Mouse (Mus musculus) embryonic facial prominence, embryonic 15.5 days (tissue): Measurements from ENCODE around the gene Ccr6. TPM values are rescaled to one million over a fixed set of nuclear protein-coding genes. Genes with fewer than 3 reads are reported as not detected.
"Not testable (repeated sequence)": the region's sequence is repeated elsewhere in the genome, so short reads cannot be mapped to it uniquely, and the experiment has no call there.

Experiments
- ATAC-seq: fragments of 200-750 bp; cut with Nextera tagmentation; 2 replicates; pipeline ENCODE4 v1.8.0; 2017; ENCODE audit warnings: low read depth, moderate TSS enrichment; ENCODE audit not compliant: insufficient number of reproducible peaks, low FRiP score, low TSS enrichment
- H3K27ac ChIP-seq: fragments of 300-500 bp; sonication (generic); replicated peaks from 2 replicates; pipeline ENCODE4 v1.5.1; 2015; ENCODE audit warnings: mild to moderate bottlenecking, inconsistent platforms
- H3K27me3 ChIP-seq: fragments of 300-500 bp; sonication (generic); 2 replicates; pipeline ENCODE4 v1.6.1; 2015; ENCODE audit warnings: inconsistent platforms
- H3K36me3 ChIP-seq: fragments of 300-500 bp; sonication (generic); 2 replicates; pipeline ENCODE4 v1.6.1; 2015; ENCODE audit warnings: mild to moderate bottlenecking, inconsistent platforms
- H3K4me1 ChIP-seq: fragments of 300-500 bp; sonication (generic); 2 replicates; pipeline ENCODE4 v1.6.1; 2015; ENCODE audit warnings: inconsistent platforms
- H3K4me2 ChIP-seq: fragments of 300-500 bp; sonication (generic); replicated peaks from 2 replicates; pipeline ENCODE4 v1.6.1; 2015; ENCODE audit warnings: mild to moderate bottlenecking, inconsistent platforms
- H3K4me3 ChIP-seq: fragments of 300-500 bp; sonication (generic); replicated peaks from 2 replicates; pipeline ENCODE4 v1.5.1; 2015; ENCODE audit warnings: mild to moderate bottlenecking, inconsistent platforms
- H3K9ac ChIP-seq: fragments of 300-500 bp; sonication (generic); 2 replicates; pipeline ENCODE4 v1.6.1; 2015; ENCODE audit warnings: inconsistent platforms
- H3K9me3 ChIP-seq: fragments of 300-500 bp; sonication (generic); replicated peaks from 2 replicates; pipeline ENCODE4 v1.6.1; 2016; ENCODE audit warnings: inconsistent platforms
- WGBS: fragments of 180-500 bp; shearing (Covaris S2); methylation state at CpG from one replicate; pipeline ENCODE4 v1.1.7; 2015; 5-methylcytosine and 5-hydroxymethylcytosine counted together
- polyA plus RNA-seq: library from polyadenylated mRNA; unstranded; fragments of >200 nt; fragmentation: Nextera tagmentation; extraction: Ambion mirVana; gene quantifications from 2 replicates; pipeline ENCODE4 v1.2.1, GENCODE M21; 2015

The Ccr6 gene
- polyA plus RNA-seq, 1 experiment from 2014 or later, result not detected

DNA sequence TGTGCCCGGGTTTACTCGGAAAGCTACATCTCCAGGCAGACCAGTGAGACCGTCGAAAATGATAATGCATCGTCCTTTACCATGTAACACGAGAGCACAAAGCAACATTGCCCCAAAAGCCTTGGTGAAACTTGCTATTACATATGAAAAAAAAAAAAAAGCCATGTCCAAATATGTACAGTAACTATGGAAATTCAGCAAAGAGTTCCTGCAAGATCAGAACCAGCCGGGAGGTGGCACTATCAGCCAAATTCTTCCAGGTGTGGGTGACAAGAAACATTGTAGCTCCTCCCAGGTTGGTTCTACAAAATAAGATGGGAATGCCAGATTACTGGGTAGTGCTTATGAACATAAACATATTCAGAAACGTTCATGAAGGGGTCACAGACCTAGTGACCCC is 21.1 kb downstream of the Ccr6 start:
- no peak overlapping the region for H3K4me2 ChIP-seq
- H3K36me3 ChIP-seq, result no peaks in the 10 kb centered on the region
- no peak for ATAC-seq
- H3K27me3 ChIP-seq, result no peaks in the 10 kb centered on the region
- 67% methylated on average over 8 of the region's 8 CpGs for WGBS
- no peak overlapping the region for H3K9ac ChIP-seq
- H3K27ac ChIP-seq, result no peak overlapping the region
- no peaks in the 10 kb centered on the region for H3K4me1 ChIP-seq
- no peak overlapping the region for H3K4me3 ChIP-seq
- H3K9me3 ChIP-seq, result no peaks in the 10 kb centered on the region

- not testable (repeated sequence) for H3K9me3 ChIP-seq, H3K36me3 ChIP-seq, H3K4me2 ChIP-seq, H3K27ac ChIP-seq, H3K4me3 ChIP-seq, ATAC-seq, H3K9ac ChIP-seq, H3K27me3 ChIP-seq, H3K4me1 ChIP-seq
- WGBS, result 18% methylated on average over 7 of the region's 7 CpGs
These were observed 28.8 kb downstream of the Ccr6 start for GRCm38 (mm10) chr17:8264638-8265037.

GRCm38 (mm10) chr17:8272054-8272749 is 36.4 kb downstream of the Ccr6 start:
- 50% methylated on average over 6 of the region's 6 CpGs for WGBS
- peaks cover 3% of the 10 kb centered on the region; the same call in 1 of the 2 replicates for H3K27me3 ChIP-seq
- no peaks in the 10 kb centered on the region for H3K4me1 ChIP-seq
- ATAC-seq, result no peak
- no peak overlapping the region for H3K4me3 ChIP-seq
- no peak overlapping the region for H3K4me2 ChIP-seq
- no peak overlapping the region for H3K9ac ChIP-seq
- no peak overlapping the region for H3K27ac ChIP-seq
- H3K9me3 ChIP-seq, result no peaks in the 10 kb centered on the region
- H3K36me3 ChIP-seq, result no peaks in the 10 kb centered on the region

DNA sequence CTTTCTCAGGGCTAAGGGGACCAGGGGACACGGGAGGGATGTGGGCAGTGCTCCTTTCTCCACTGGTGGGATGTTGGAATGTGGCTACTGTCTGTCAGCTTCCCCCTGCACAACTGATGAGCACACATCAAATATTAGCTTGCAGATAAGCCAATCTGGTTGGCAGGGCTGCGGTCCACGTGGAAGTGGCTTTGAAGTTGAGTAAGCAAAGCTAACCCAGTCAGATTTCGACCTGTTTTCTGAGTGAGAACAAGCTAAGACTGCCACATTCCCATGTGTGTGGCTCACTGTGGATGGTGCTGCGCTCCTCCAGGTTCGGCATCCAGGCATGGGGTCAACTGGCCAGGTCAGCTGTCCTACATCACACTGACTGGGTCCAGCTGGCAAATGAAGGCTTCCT is 37.1 kb downstream of the Ccr6 start:
- Histone ChIP-seq H3K9ac (no peak overlapping the region), H3K4me3 (no peak overlapping the region), H3K4me2 (no peak overlapping the region), H3K36me3 (no peaks in the 10 kb centered on the region), H3K4me1 (no peaks in the 10 kb centered on the region), H3K9me3 (no peaks in the 10 kb centered on the region), H3K27ac (no peak overlapping the region), H3K27me3 (peaks cover 3% of the 10 kb centered on the region; the same call in 1 of the 2 replicates)
- ATAC-seq, result no peak
- WGBS, result 72% methylated on average over 6 of the region's 6 CpGs

GRCm38 (mm10) chr17:8276071-8276470 is 40.2 kb downstream of the Ccr6 start:
- no peak overlapping the region for H3K27ac ChIP-seq
- no peaks in the 10 kb centered on the region for H3K4me1 ChIP-seq
- 69% methylated on average over 4 of the region's 4 CpGs for WGBS
- H3K4me2 ChIP-seq, result no peak overlapping the region
- no peak for ATAC-seq
- H3K36me3 ChIP-seq, result no peaks in the 10 kb centered on the region
- H3K9me3 ChIP-seq, result no peaks in the 10 kb centered on the region
- H3K27me3 ChIP-seq, result no peaks in the 10 kb centered on the region; the same call in 1 of the 2 replicates
- H3K4me3 ChIP-seq, result no peak overlapping the region
- no peak overlapping the region for H3K9ac ChIP-seq

GRCm38 (mm10) chr17:8276680-8277079 is 40.8 kb downstream of the Ccr6 start:
- Histone ChIP-seq H3K36me3 (no peaks in the 10 kb centered on the region), H3K27ac (no peak overlapping the region), H3K4me1 (no peaks in the 10 kb centered on the region), H3K9ac (no peak overlapping the region), H3K9me3 (no peaks in the 10 kb centered on the region), H3K4me3 (no peak overlapping the region), H3K4me2 (no peak overlapping the region), H3K27me3 (no peaks in the 10 kb centered on the region; the same call in 1 of the 2 replicates)
- WGBS, result 78% methylated on average over 7 of the region's 7 CpGs
- ATAC-seq, result no peak

GRCm38 (mm10) chr17:8277266-8277665 is 41.4 kb downstream of the Ccr6 start:
- H3K4me2 ChIP-seq, result no peak overlapping the region
- H3K9ac ChIP-seq, result no peak overlapping the region
- no peaks in the 10 kb centered on the region for H3K9me3 ChIP-seq
- H3K36me3 ChIP-seq, result no peaks in the 10 kb centered on the region
- no peaks in the 10 kb centered on the region for H3K4me1 ChIP-seq
- no peak for ATAC-seq
- no peaks in the 10 kb centered on the region; the same call in 1 of the 2 replicates for H3K27me3 ChIP-seq
- no peak overlapping the region for H3K27ac ChIP-seq
- WGBS, result 78% methylated on average over 3 of the region's 3 CpGs
- H3K4me3 ChIP-seq, result no peak overlapping the region

DNA sequence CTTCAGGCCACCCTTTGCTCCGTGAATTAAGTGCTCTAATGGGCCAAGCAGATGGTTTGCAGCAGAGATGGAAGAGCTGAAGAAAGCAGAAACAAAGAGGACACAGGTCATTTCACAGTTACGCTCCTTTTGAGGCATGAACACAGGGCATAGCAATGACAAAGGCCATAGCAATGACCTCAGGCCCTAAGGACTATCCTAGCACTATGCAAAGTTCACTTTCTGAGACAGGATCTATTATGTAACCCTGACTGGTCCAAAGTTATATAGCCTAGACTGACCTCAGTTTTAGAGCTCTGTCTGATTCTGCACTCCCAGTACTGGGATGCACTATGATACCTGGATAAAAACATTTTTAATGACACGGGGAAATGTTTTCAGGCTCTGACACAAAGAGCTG is 42.5 kb downstream of the Ccr6 start:
- Histone ChIP-seq H3K27me3 (no peaks in the 10 kb centered on the region; the same call in 1 of the 2 replicates), H3K4me2 (no peak overlapping the region), H3K4me1 (peaks cover 5% of the 10 kb centered on the region; the same call in 1 of the 2 replicates), H3K4me3 (no peak overlapping the region), H3K27ac (no peak overlapping the region), H3K36me3 (no peaks in the 10 kb centered on the region), H3K9ac (no peak overlapping the region), H3K9me3 (no peaks in the 10 kb centered on the region)
- 63% methylated on average over 3 of the region's 3 CpGs for WGBS
- ATAC-seq, result no peak

DNA sequence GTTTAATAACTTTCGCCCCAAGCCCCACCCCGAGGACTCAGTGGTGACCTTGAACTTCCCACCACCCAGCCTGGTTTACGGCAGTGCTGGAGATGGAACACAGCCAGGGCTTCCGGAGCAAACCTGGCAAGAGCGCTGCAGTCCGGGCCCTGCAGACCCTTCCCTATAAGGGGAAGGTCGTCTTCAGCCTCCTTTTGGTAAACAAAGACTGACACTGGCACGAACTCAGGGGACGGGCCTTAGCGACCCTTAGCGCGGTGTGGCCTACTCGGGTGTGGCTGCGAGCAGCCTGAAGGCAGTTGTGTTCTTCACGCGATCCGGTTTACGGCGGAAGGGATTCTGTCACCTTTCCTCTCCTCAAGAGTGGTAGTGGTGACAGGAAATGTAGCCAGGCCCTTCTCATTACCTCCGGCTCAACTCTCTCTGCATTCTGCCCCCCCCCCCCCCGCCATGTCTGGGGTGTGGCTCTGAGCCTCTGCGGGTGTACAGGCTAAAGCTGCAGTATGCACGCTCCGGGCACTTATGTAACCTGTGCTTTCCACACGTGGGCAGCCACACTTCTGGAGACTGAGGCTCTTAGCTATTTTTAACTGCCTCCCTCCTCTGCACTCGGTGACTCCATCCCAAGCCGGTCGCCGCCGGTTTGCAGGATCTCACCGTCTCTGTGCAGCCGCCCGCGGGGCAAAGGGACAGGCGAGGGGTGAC is 47.1 kb downstream of the Ccr6 start, which contains the start of gene Mpc1:
Gene Mpc1, plus strand, starts transcription at position 84 of the 705 bp plus-strand sequence.
- peaks cover 15% of the 10 kb centered on the region for H3K4me1 ChIP-seq
- ATAC-seq, result peak; percentile 71

GRCm38 (mm10) chr17:8283526-8284253 is 47.8 kb downstream of the Ccr6 start:
- WGBS, result under 1% methylated on average over 77 of the region's 77 CpGs
- Histone ChIP-seq H3K4me3 (peak overlapping the region; percentile 91), H3K4me2 (peak overlapping the region; percentile 98), H3K36me3 (no peaks in the 10 kb centered on the region), H3K9ac (peak overlapping the region; percentile 79), H3K4me1 (peaks cover 15% of the 10 kb centered on the region), H3K27ac (peak overlapping the region; percentile 91), H3K27me3 (no peaks in the 10 kb centered on the region), H3K9me3 (no peaks in the 10 kb centered on the region)
- peak; percentile 99 for ATAC-seq

More for the DNA sequence above, 47.1 kb downstream of the Ccr6 start, which contains the start of gene Mpc1:
- H3K9ac ChIP-seq, result peak within 1 kb of the TSS; percentile 79
- H3K4me3 ChIP-seq, result peak within 1 kb of the TSS; percentile 91
- H3K27me3 ChIP-seq, result no peaks in the 10 kb centered on the region
- peak within 1 kb of the TSS; percentile 91 for H3K27ac ChIP-seq
- H3K4me2 ChIP-seq, result peak within 1 kb of the TSS; percentile 98
- 1% methylated on average over 34 of the region's 35 CpGs for WGBS
- no peaks in the 10 kb centered on the region for H3K9me3 ChIP-seq
- no peaks in the 10 kb centered on the region for H3K36me3 ChIP-seq

DNA sequence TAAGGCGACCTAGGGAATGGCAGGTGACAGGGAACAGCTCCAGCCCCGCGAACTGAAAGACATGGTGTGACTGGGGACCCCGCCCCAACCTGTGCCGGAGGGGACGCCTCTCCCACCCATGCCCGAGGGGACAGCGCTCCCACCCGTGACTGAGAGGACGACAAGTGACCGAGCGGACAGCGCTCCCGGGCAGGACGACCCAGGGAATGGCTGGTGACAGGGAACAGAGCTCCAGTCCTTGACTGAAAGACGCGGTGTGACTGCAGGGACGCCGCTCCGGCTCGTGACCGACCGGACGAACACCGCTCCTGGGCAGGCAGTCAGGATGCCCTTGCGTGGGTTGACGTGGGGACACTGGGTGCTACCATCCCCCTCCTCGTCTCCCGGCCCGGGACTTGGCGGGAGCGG is 48.4 kb downstream of the Ccr6 start:
- Histone ChIP-seq H3K9ac (peak overlapping the region; percentile 79), H3K9me3 (no peaks in the 10 kb centered on the region), H3K4me1 (peaks cover 15% of the 10 kb centered on the region), H3K27ac (no peak overlapping the region), H3K4me2 (peak overlapping the region; percentile 98), H3K27me3 (no peaks in the 10 kb centered on the region), H3K36me3 (peaks cover 5% of the 10 kb centered on the region), H3K4me3 (peak overlapping the region; percentile 91)
- under 1% methylated on average over 32 of the region's 32 CpGs for WGBS
- no peak for ATAC-seq
